Mouse (Mus musculus) heart, adult 2 months (tissue): Measurements from ENCODE around the gene Scamp3.

ENCODE experiments used
- CTCF ChIP-seq: fragments of 200-600 bp; IDR thresholded peaks from 2 replicates; pipeline ENCODE4 v1.8.1; 2022; ENCODE audit warnings: antibody characterized with exemption, mild to moderate bottlenecking, moderate library complexity
- POLR2A ChIP-seq: fragments of 200-500 bp; IDR thresholded peaks from 2 replicates; pipeline ENCODE4 v1.6.1; 2011; ENCODE audit warnings: mild to moderate bottlenecking, low read depth, low read length, control low read depth; ENCODE audit not compliant: insufficient read depth

- TF ChIP-seq CTCF (no peak), POLR2A (no peak)
Observed at GRCm38 (mm10) chr3:89208075-89208657, 30.9 kb downstream of the Scamp3 start.
